Mouse (Mus musculus) neural tube, embryonic 14.5 days (tissue): ENCODE measurements around the gene Gm45713. TPM values are rescaled to one million over a fixed set of nuclear protein-coding genes. Genes with fewer than 3 reads are reported as not detected.
"Not testable (repeated sequence)": the region's sequence is repeated elsewhere in the genome, so short reads cannot be mapped to it uniquely, and the experiment has no call there.

Experiments
- ATAC-seq: fragments of 200-750 bp; cut with Nextera tagmentation; 2 replicates; pipeline ENCODE4 v1.8.0; 2017; ENCODE audit warnings: low read depth, mild to moderate bottlenecking, moderate TSS enrichment, moderate library complexity
- H3K27ac ChIP-seq: fragments of 300-500 bp; sonication (generic); 2 replicates; pipeline ENCODE4 v1.5.1; 2014; ENCODE audit warnings: low read depth, mild to moderate bottlenecking, control low read depth, low read length, moderate library complexity, mixed read lengths
- H3K27me3 ChIP-seq: fragments of 300-500 bp; sonication (generic); 2 replicates; pipeline ENCODE4 v1.6.1; 2014; ENCODE audit warnings: low read length; ENCODE audit not compliant: control insufficient read depth, insufficient read depth
- H3K36me3 ChIP-seq: fragments of 300-500 bp; sonication (generic); 2 replicates; pipeline ENCODE4 v1.6.1; 2014; ENCODE audit warnings: low read length, mixed read lengths; ENCODE audit not compliant: control insufficient read depth, insufficient read depth
- H3K4me1 ChIP-seq: fragments of 300-500 bp; sonication (generic); 2 replicates; pipeline ENCODE4 v1.6.1; 2014; ENCODE audit warnings: low read length; ENCODE audit not compliant: control insufficient read depth, insufficient read depth
- H3K4me2 ChIP-seq: fragments of 300-500 bp; sonication (generic); 2 replicates; pipeline ENCODE4 v1.6.1; 2014; ENCODE audit warnings: mild to moderate bottlenecking, low read depth, low read length, control low read depth
- H3K4me3 ChIP-seq: fragments of 300-500 bp; sonication (generic); 2 replicates; pipeline ENCODE4 v1.5.1; 2014; ENCODE audit warnings: low read depth, low read length, control low read depth, mixed read lengths
- H3K9ac ChIP-seq: fragments of 300-500 bp; sonication (generic); replicated peaks from 2 replicates; pipeline ENCODE4 v1.6.1; 2014; ENCODE audit warnings: low read depth, mild to moderate bottlenecking, control low read depth, low read length, mixed read lengths
- H3K9me3 ChIP-seq: fragments of 300-500 bp; sonication (generic); 2 replicates; pipeline ENCODE4 v1.6.1; 2016; ENCODE audit warnings: low read length; ENCODE audit not compliant: control insufficient read depth
- WGBS: fragments of 180-500 bp; shearing (Covaris S2); extraction: QIAGEN DNeasy Blood & Tissue Kit; methylation state at CpG from one replicate; pipeline ENCODE4 v1.1.7; 2014; 5-methylcytosine and 5-hydroxymethylcytosine counted together
- polyA plus RNA-seq: library from polyadenylated mRNA; unstranded; fragments of >200 nt; fragmentation: Nextera tagmentation; extraction: Ambion mirVana; gene quantifications from 2 replicates; pipeline ENCODE4 v1.2.1, GENCODE M21; 2014

Gene Gm45713
- polyA plus RNA-seq, 1 experiment from 2014 or later = not detected

DNA sequence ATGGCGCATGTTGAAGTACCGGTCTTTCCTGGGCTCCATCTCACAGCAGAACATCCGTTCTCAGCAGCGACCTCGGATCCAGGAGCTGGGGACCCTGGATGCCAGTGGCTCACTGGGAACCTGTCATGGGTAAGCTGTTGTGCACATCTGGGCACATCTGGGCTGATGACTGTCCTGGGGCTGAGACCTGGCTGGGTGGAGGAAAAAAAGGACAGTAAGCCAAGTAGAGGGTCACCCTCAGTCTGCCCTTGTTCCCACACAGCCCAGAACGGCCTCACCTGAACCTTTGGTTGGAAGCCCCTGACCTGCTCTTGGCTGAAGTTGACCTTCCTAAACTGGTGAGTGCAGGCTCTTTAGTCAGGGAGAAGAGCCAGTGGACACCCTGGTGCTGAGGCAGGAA, 23.0 kb upstream of the Gm45713 start:
- ATAC-seq = no peak
- no peak overlapping the region for H3K27ac ChIP-seq

DNA sequence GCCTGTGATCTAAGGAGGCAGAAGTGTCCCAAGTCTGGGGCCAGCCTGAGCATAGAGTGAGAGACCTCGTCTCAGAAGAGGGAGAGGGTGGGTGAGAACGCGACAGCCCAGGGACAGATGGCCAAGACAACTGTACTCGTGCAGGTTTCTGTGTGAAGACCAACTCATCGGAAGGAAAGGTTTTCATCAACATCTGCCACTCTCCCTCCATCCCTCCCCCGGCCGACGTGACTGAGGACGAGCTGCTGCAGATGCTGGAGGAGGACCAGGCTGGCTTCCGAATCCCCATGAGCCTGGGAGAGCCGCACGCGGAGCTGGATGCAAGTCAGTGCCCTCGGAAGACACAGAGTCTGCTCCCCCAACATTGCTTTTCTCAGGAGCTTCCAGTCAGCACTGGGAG, 21.4 kb upstream of the Gm45713 start:
- Histone ChIP-seq H3K4me2 (no peak overlapping the region), H3K9me3 (no peaks in the 10 kb centered on the region), H3K36me3 (0 out of 2 replicates have a peak, but pooled peaks cover 18% of the 10 kb centered on the region), H3K27ac (no peak overlapping the region), H3K4me3 (no peak overlapping the region), H3K27me3 (no peaks in the 10 kb centered on the region), H3K4me1 (peaks cover 10% of the 10 kb centered on the region), H3K9ac (no peak overlapping the region)
- 90% methylated on average over 14 of the region's 14 CpGs for WGBS
- no peak for ATAC-seq

More for the DNA sequence above, 23.0 kb upstream of the Gm45713 start:
- Histone ChIP-seq H3K27me3 (peaks cover 11% of the 10 kb centered on the region), H3K36me3 (0 out of 2 replicates have a peak, but pooled peaks cover 18% of the 10 kb centered on the region), H3K4me2 (no peak overlapping the region), H3K4me3 (no peak overlapping the region), H3K4me1 (peaks cover 10% of the 10 kb centered on the region), H3K9me3 (no peaks in the 10 kb centered on the region), H3K9ac (no peak overlapping the region)
- 94% methylated on average over 6 of the region's 6 CpGs for WGBS

DNA sequence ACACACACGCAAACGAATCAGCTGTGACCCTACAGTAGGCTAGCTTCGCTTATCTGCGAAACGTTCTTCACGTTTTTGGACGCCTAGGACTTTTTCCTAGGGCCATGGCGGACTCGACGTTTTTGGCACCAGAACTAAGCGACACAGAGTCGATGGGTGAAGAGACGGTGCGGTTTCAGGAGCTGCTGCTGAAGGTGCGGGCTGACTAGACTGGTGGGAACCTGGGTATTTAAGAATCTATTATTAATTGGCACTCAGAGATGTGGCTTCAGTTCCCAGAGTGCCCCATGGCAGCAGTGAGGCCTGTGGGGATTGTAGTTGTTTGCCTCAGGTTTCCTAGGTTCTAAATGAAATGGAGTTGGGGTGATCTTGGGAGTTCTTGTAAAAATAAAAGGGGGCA, 20.2 kb upstream of the Gm45713 start:
- Histone ChIP-seq H3K4me1 (peaks cover 10% of the 10 kb centered on the region), H3K4me2 (no peak overlapping the region), H3K4me3 (no peak overlapping the region), H3K36me3 (0 out of 2 replicates have a peak, but pooled peaks cover 18% of the 10 kb centered on the region), H3K9me3 (no peaks in the 10 kb centered on the region), H3K9ac (no peak overlapping the region), H3K27ac (no peak overlapping the region), H3K27me3 (no peaks in the 10 kb centered on the region)
- WGBS = 96% methylated on average over 15 of the region's 15 CpGs
- no peak for ATAC-seq

DNA sequence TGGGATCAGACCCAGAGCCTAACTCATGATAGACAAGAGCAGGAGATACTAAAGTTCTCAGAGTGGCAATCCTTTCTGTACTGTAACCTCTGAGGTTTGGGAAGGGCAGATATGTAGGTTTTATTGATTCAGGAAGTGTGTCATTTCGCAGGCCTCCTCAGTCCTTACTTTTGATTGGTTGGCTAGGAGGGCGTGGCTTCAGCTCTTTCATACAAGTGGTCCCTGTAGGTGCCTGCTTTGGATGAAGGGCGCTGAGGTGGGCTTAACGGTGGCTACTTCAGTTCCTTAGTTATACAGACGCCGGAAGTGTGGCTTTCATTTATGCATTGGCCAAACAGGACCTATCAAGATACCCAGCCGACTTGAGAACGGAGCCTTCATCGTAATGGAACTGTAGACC, 19.6 kb upstream of the Gm45713 start:
- Histone ChIP-seq H3K9ac (no peak overlapping the region), H3K36me3 (0 out of 2 replicates have a peak, but pooled peaks cover 18% of the 10 kb centered on the region)
- 87% methylated on average over 9 of the region's 9 CpGs for WGBS

DNA sequence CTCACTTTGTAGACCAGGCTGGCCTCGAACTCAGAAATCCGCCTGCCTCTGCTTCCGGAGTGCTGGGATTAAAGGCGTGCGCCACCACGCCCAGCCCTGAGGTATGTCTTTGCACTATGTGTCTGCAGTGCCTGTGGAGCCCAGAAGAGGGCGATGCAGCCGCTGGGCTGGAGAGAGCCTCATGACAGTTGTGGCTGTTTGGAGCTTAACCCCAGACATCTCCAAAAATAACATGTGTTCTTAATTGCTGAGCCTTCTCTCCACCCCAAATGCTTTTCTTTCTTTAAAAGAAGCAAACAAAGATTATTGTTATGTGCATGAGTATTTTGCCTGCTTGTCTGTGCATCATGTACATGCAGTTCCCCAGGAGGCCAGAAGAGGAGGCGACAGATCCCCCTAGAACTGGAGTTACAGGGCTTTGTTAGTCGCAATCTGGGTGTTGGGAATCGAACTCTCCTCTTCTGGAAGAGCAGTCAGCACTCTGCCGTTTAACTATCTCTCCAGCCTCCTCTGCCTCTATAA, 19.0 kb upstream of the Gm45713 start:
- peak; percentile 25 for ATAC-seq
- Histone ChIP-seq H3K27ac (no peak overlapping the region), H3K9ac (0 out of 2 replicates have a peak overlapping the region, but pooled peaks have one; percentile 47), H3K4me2 (peak overlapping the region; percentile 34), H3K4me1 (peaks cover 10% of the 10 kb centered on the region), H3K27me3 (no peaks in the 10 kb centered on the region), H3K36me3 (0 out of 2 replicates have a peak, but pooled peaks cover 18% of the 10 kb centered on the region), H3K9me3 (no peaks in the 10 kb centered on the region), H3K4me3 (peak overlapping the region; percentile 56)
- WGBS = 81% methylated on average over 12 of the region's 12 CpGs

More for the DNA sequence above, 19.6 kb upstream of the Gm45713 start:
- no peaks in the 10 kb centered on the region for H3K27me3 ChIP-seq
- no peak overlapping the region; the same call in 1 of the 2 replicates for H3K4me2 ChIP-seq
- ATAC-seq = no peak
- H3K4me1 ChIP-seq = peaks cover 10% of the 10 kb centered on the region
- H3K9me3 ChIP-seq = no peaks in the 10 kb centered on the region
- H3K4me3 ChIP-seq = no peak overlapping the region
- H3K27ac ChIP-seq = no peak overlapping the region

DNA sequence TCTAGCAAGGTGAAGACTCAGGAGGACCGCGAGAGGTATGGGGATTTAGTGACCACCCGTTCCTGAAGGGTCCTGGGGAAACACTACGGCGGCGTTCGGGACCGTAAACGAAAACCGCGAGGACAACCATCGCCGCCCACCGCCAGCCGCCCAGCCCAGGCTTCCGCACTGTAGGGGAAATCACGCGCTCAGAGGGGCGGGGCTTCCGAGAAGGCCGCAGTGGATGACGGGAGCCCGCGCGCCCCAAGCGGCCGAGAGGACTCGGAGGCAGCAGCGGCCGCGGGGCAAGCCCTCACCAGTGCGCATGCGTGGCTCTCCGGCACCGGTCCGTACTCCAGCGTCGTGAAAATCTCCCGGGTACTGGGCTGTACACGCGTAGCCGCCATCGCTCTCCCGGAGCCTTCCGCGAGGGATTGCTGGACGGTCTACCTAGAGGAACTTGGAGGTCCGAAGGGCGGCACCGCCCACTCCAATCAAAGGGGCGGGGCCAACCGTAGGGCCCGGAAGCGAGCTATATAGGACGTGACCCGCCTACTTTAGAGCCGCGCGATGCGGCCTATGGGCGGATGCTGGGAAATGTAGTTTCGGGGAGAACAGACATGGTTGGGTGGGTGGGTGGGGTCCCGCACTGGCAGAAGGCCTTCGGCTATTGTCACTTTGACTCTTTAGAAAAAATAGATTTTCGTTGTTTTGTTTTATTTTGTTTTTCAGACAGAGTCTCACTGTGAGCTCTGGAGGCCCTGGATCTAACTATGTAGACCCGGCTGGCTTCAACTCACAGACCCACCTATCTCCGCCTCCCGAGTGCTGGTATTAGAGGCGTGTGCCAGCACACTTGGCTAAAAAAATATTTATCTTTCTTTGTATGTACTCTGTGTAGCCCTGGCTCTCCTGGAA, 18.3 kb upstream of the Gm45713 start, which contains the start of the genes Pih1d1 and Aldh16a1:
Gene Pih1d1 (plus strand): TSS at position 208 of the 897 bp plus-strand sequence.
Gene Aldh16a1 (minus strand): TSS at position 489 of the 897 bp plus-strand sequence.
- Histone ChIP-seq H3K4me1 (peaks cover 10% of the 10 kb centered on the region), H3K27ac (peak within 1 kb of the TSS; percentile 92), H3K27me3 (no peaks in the 10 kb centered on the region), H3K36me3 (0 out of 2 replicates have a peak, but pooled peaks cover 14% of the 10 kb centered on the region), H3K4me2 (peak within 1 kb of the TSS; percentile 62), H3K9me3 (no peaks in the 10 kb centered on the region), H3K9ac (peak within 1 kb of the TSS; percentile 47), H3K4me3 (peak within 1 kb of the TSS; percentile 56)
- peak; percentile 96 for ATAC-seq
- WGBS = 4% methylated on average over 69 of the region's 69 CpGs

DNA sequence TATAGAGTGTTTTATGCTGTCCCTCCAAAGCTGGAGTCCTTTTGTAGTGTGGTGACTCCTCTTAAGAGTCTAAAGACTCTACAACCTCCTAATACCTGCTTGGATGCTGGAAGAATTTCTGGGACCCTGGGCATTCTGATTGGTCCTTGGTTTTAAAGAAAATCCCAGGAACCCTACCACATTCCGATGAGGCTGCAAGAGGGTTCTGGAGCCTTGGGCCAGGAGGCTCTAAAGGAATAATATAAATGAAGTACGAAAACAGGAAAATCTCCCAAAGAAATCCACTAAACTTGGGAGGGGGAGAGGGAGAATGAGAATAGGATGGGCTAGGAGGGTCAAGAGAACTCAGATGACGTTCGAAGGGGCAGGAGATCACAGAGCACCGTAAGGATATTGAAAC, 17.6 kb upstream of the Gm45713 start:
- H3K4me3 ChIP-seq = peak overlapping the region; percentile 56
- peak overlapping the region; percentile 92 for H3K27ac ChIP-seq
- H3K9me3 ChIP-seq = no peaks in the 10 kb centered on the region
- 6% methylated on average over 5 of the region's 5 CpGs for WGBS
- H3K36me3 ChIP-seq = 0 out of 2 replicates have a peak, but pooled peaks cover 7% of the 10 kb centered on the region
- H3K4me2 ChIP-seq = peak overlapping the region; percentile 62
- ATAC-seq = peak; percentile 8; the same call in 1 of the 2 replicates
- H3K4me1 ChIP-seq = peaks cover 10% of the 10 kb centered on the region
- H3K27me3 ChIP-seq = no peaks in the 10 kb centered on the region
- H3K9ac ChIP-seq = peak overlapping the region; percentile 47

DNA sequence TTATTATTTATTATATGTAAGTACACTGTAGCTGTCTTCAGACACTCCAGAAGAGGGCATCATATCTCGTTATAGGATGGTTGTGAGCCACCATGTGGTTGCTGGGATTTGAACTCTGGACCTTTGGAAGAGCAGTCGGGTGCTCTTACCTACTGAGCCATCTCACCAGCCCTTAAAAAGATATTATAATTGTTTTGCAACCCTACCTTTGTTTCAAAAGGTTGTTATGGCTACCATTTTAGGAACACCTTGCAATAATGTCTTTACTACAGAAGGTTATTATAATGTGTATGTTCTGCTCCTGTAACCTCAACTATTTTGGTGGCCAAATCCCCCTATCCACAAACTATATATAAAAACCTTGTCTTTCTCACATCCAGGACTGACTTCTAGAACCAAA, 17.0 kb upstream of the Gm45713 start:
- not testable (repeated sequence) for H3K9ac ChIP-seq, H3K4me3 ChIP-seq, ATAC-seq, H3K36me3 ChIP-seq, H3K27me3 ChIP-seq, H3K9me3 ChIP-seq, H3K27ac ChIP-seq
- peaks cover 10% of the 10 kb centered on the region for H3K4me1 ChIP-seq
- WGBS = 94% methylated on average over 2 of the region's 2 CpGs
- H3K4me2 ChIP-seq = peak overlapping the region; percentile 62; the same call in 1 of the 2 replicates

DNA sequence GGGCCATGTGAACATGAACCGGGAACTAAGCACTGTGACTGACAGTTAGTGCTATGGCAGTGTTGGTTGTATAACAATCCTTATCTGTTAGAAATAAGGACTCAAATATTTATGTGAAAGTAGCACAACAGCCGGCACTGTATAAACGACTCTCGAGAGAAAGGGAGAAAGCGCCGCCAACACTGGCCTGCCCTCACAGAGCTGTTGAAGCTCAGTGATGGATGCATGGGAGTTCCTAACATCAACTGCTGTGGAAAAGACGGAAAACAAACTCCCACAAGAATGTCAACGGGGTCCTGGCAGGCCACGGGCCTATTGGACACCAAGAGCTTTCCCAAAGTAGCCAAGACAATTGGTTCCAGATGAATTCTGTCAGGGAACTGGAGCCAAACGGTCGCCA, 15.3 kb upstream of the Gm45713 start:
- WGBS = 55% methylated on average over 11 of the region's 11 CpGs
- H3K4me1 ChIP-seq = peaks cover 10% of the 10 kb centered on the region
- no peaks in the 10 kb centered on the region for H3K27me3 ChIP-seq
- H3K36me3 ChIP-seq = no peaks in the 10 kb centered on the region
- no peak overlapping the region for H3K4me3 ChIP-seq
- no peak overlapping the region for H3K9ac ChIP-seq
- no peak overlapping the region for H3K4me2 ChIP-seq
- H3K27ac ChIP-seq = no peak overlapping the region
- ATAC-seq = no peak
- H3K9me3 ChIP-seq = no peaks in the 10 kb centered on the region
